Mouse (Mus musculus) midbrain, embryonic 12.5 days (tissue): Measurements from ENCODE around the gene Glis2. TPM values are rescaled to one million over a fixed set of nuclear protein-coding genes. Genes with fewer than 3 reads are reported as not detected.
A peak's percentile ranks its signal among the peaks of the same experiment; 100 is the strongest.

Experiments used
- ATAC-seq: fragments of 200-750 bp; cut with Nextera tagmentation; 2 replicates; pipeline ENCODE4 v1.8.0; 2017; ENCODE audit warnings: low read depth, moderate TSS enrichment, moderate library complexity; ENCODE audit not compliant: low FRiP score
- H3K27ac ChIP-seq: fragments of 300-500 bp; sonication (generic); replicated peaks from 2 replicates; pipeline ENCODE4 v1.5.1; 2016; ENCODE audit warnings: mild to moderate bottlenecking
- H3K27me3 ChIP-seq: fragments of 300-500 bp; sonication (generic); 2 replicates; pipeline ENCODE4 v1.6.1; 2016; ENCODE audit warnings: mild to moderate bottlenecking
- H3K36me3 ChIP-seq: fragments of 300-500 bp; sonication (generic); 2 replicates; pipeline ENCODE4 v1.6.1; 2016
- H3K4me1 ChIP-seq: fragments of 300-500 bp; sonication (generic); 2 replicates; pipeline ENCODE4 v1.6.1; 2016
- H3K4me2 ChIP-seq: fragments of 300-500 bp; sonication (generic); replicated peaks from 2 replicates; pipeline ENCODE4 v1.6.1; 2016; ENCODE audit warnings: mild to moderate bottlenecking, moderate library complexity
- H3K4me3 ChIP-seq: fragments of 300-500 bp; sonication (generic); 2 replicates; pipeline ENCODE4 v1.5.1; 2016; ENCODE audit warnings: mild to moderate bottlenecking
- H3K9ac ChIP-seq: fragments of 300-500 bp; sonication (generic); replicated peaks from 2 replicates; pipeline ENCODE4 v1.6.1; 2016; ENCODE audit warnings: mild to moderate bottlenecking, moderate library complexity
- H3K9me3 ChIP-seq: fragments of 300-500 bp; sonication (generic); 2 replicates; pipeline ENCODE4 v1.6.1; 2016; ENCODE audit warnings: mild to moderate bottlenecking
- WGBS: fragments of 180-500 bp; shearing (Covaris S2); methylation state at CpG from one replicate; pipeline ENCODE4 v1.1.7; 2016; 5-methylcytosine and 5-hydroxymethylcytosine counted together
- polyA plus RNA-seq: library from polyadenylated mRNA; unstranded; fragments of >200 nt; fragmentation: Nextera tagmentation; extraction: Ambion mirVana; gene quantifications from 2 replicates; pipeline ENCODE4 v1.2.1, GENCODE M21; 2016

The Glis2 gene
- polyA plus RNA-seq, 1 experiment from 2014 or later = 28.2 TPM

- H3K9me3 ChIP-seq = no peaks in the 10 kb centered on the region
- H3K4me1 ChIP-seq = peaks cover 85% of the 10 kb centered on the region
- H3K27me3 ChIP-seq = no peaks in the 10 kb centered on the region
- H3K9ac ChIP-seq = peak overlapping the region; percentile 41
- WGBS = 70% methylated on average over 5 of the region's 5 CpGs
- peak overlapping the region; percentile 67 for H3K27ac ChIP-seq
- peak overlapping the region; percentile 100 for H3K4me2 ChIP-seq
- H3K36me3 ChIP-seq = no peaks in the 10 kb centered on the region
- peak overlapping the region; percentile 88; the same call in 1 of the 2 replicates for H3K4me3 ChIP-seq
- no peak for ATAC-seq
Measured at GRCm38 (mm10) chr16:4598041-4598440, 3.5 kb downstream of the Glis2 start.

GRCm38 (mm10) chr16:4598891-4599543, 4.5 kb downstream of the Glis2 start:
- Histone ChIP-seq H3K4me2 (peak overlapping the region; percentile 100), H3K4me1 (peaks cover 87% of the 10 kb centered on the region), H3K9ac (peak overlapping the region; percentile 39; the same call in 1 of the 2 replicates), H3K27ac (peak overlapping the region; percentile 67), H3K36me3 (no peaks in the 10 kb centered on the region), H3K27me3 (no peaks in the 10 kb centered on the region), H3K4me3 (no peak overlapping the region; the same call in 1 of the 2 replicates), H3K9me3 (no peaks in the 10 kb centered on the region)
- WGBS = 22% methylated on average over 6 of the region's 6 CpGs
- no peak for ATAC-seq

- no peaks in the 10 kb centered on the region for H3K27me3 ChIP-seq
- no peak overlapping the region for H3K27ac ChIP-seq
- ATAC-seq = no peak
- no peaks in the 10 kb centered on the region for H3K36me3 ChIP-seq
- no peak overlapping the region for H3K4me2 ChIP-seq
- H3K4me3 ChIP-seq = no peak overlapping the region
- H3K9me3 ChIP-seq = no peaks in the 10 kb centered on the region
- H3K4me1 ChIP-seq = peaks cover 93% of the 10 kb centered on the region
- WGBS = 84% methylated on average over 3 of the region's 3 CpGs
- no peak overlapping the region for H3K9ac ChIP-seq
Measured at GRCm38 (mm10) chr16:4599616-4600015, 5.1 kb downstream of the Glis2 start.

- no peaks in the 10 kb centered on the region for H3K9me3 ChIP-seq
- 86% methylated on average over 9 of the region's 9 CpGs for WGBS
- H3K27me3 ChIP-seq = no peaks in the 10 kb centered on the region
- H3K4me3 ChIP-seq = no peak overlapping the region
- ATAC-seq = no peak
- H3K4me1 ChIP-seq = peaks cover 98% of the 10 kb centered on the region
- 0 out of 2 replicates have a peak overlapping the region, but pooled peaks have one; percentile 36 for H3K27ac ChIP-seq
- no peaks in the 10 kb centered on the region for H3K36me3 ChIP-seq
- no peak overlapping the region for H3K4me2 ChIP-seq
- no peak overlapping the region for H3K9ac ChIP-seq
Measured at GRCm38 (mm10) chr16:4600701-4601310, 6.3 kb downstream of the Glis2 start.

- 20% methylated on average over 3 of the region's 3 CpGs for WGBS
- Histone ChIP-seq H3K27ac (peak overlapping the region; percentile 54), H3K4me3 (no peak overlapping the region), H3K27me3 (no peaks in the 10 kb centered on the region), H3K9ac (no peak overlapping the region; the same call in 1 of the 2 replicates), H3K9me3 (no peaks in the 10 kb centered on the region), H3K4me1 (peaks cover 98% of the 10 kb centered on the region), H3K36me3 (no peaks in the 10 kb centered on the region), H3K4me2 (0 out of 2 replicates have a peak overlapping the region, but pooled peaks have one; percentile 0)
- ATAC-seq = no peak
Measured at GRCm38 (mm10) chr16:4602189-4602588, 7.7 kb downstream of the Glis2 start.

- H3K4me1 ChIP-seq = peaks cover 98% of the 10 kb centered on the region
- H3K9ac ChIP-seq = peak overlapping the region; percentile 34; the same call in 1 of the 2 replicates
- H3K4me2 ChIP-seq = 0 out of 2 replicates have a peak overlapping the region, but pooled peaks have one; percentile 4
- no peak for ATAC-seq
- H3K27ac ChIP-seq = peak overlapping the region; percentile 54
- no peaks in the 10 kb centered on the region for H3K36me3 ChIP-seq
- H3K27me3 ChIP-seq = no peaks in the 10 kb centered on the region
- H3K4me3 ChIP-seq = no peak overlapping the region
- 46% methylated on average over 7 of the region's 7 CpGs for WGBS
- H3K9me3 ChIP-seq = no peaks in the 10 kb centered on the region
Measured at GRCm38 (mm10) chr16:4602766-4603452, 8.4 kb downstream of the Glis2 start.

- Histone ChIP-seq H3K4me1 (peaks cover 96% of the 10 kb centered on the region), H3K9me3 (no peaks in the 10 kb centered on the region), H3K4me3 (no peak overlapping the region), H3K27ac (0 out of 2 replicates have a peak overlapping the region, but pooled peaks have one; percentile 54), H3K4me2 (0 out of 2 replicates have a peak overlapping the region, but pooled peaks have one; percentile 4), H3K9ac (no peak overlapping the region), H3K27me3 (no peaks in the 10 kb centered on the region), H3K36me3 (peaks cover under 1% of the 10 kb centered on the region)
- WGBS = 67% methylated on average over 1 of the region's 1 CpGs
- ATAC-seq = no peak
Measured at GRCm38 (mm10) chr16:4603453-4603837, 8.9 kb downstream of the Glis2 start.

GRCm38 (mm10) chr16:4604293-4604837, 9.9 kb downstream of the Glis2 start:
- H3K9ac ChIP-seq = no peak overlapping the region
- 71% methylated on average over 11 of the region's 11 CpGs for WGBS
- H3K4me1 ChIP-seq = peaks cover 87% of the 10 kb centered on the region
- H3K27ac ChIP-seq = no peak overlapping the region
- peaks cover 8% of the 10 kb centered on the region for H3K36me3 ChIP-seq
- H3K4me3 ChIP-seq = no peak overlapping the region
- H3K27me3 ChIP-seq = no peaks in the 10 kb centered on the region
- no peak overlapping the region for H3K4me2 ChIP-seq
- ATAC-seq = no peak
- H3K9me3 ChIP-seq = no peaks in the 10 kb centered on the region

GRCm38 (mm10) chr16:4605514-4606131, 11.1 kb downstream of the Glis2 start:
- peaks cover 74% of the 10 kb centered on the region for H3K4me1 ChIP-seq
- H3K27me3 ChIP-seq = no peaks in the 10 kb centered on the region
- H3K4me3 ChIP-seq = no peak overlapping the region
- H3K9ac ChIP-seq = no peak overlapping the region
- ATAC-seq = peak; percentile 31; the same call in 1 of the 2 replicates
- H3K36me3 ChIP-seq = peaks cover 17% of the 10 kb centered on the region
- no peak overlapping the region for H3K4me2 ChIP-seq
- WGBS = 43% methylated on average over 13 of the region's 13 CpGs
- H3K9me3 ChIP-seq = no peaks in the 10 kb centered on the region
- peak overlapping the region; percentile 9 for H3K27ac ChIP-seq

- no peak overlapping the region for H3K4me3 ChIP-seq
- peaks cover 65% of the 10 kb centered on the region for H3K4me1 ChIP-seq
- H3K36me3 ChIP-seq = peaks cover 25% of the 10 kb centered on the region
- no peak overlapping the region for H3K4me2 ChIP-seq
- H3K27me3 ChIP-seq = no peaks in the 10 kb centered on the region
- peak overlapping the region; percentile 62 for H3K27ac ChIP-seq
- ATAC-seq = no peak
- WGBS = 42% methylated on average over 5 of the region's 5 CpGs
- 0 out of 2 replicates have a peak overlapping the region, but pooled peaks have one; percentile 20 for H3K9ac ChIP-seq
- no peaks in the 10 kb centered on the region for H3K9me3 ChIP-seq
Measured at GRCm38 (mm10) chr16:4606431-4607084, 12.0 kb downstream of the Glis2 start.
